Mouse (Mus musculus): ENCODE data around the gene Slc38a7. TPM values are rescaled to one million over a fixed set of nuclear protein-coding genes. Genes with fewer than 3 reads are reported as not detected.
"Not testable (repeated sequence)": the region's sequence is repeated elsewhere in the genome, so short reads cannot be mapped to it uniquely, and the experiment has no call there.

Gene Slc38a7
- polyA plus RNA-seq, 1 experiment from 2014 or later: 28.5 TPM

DNA sequence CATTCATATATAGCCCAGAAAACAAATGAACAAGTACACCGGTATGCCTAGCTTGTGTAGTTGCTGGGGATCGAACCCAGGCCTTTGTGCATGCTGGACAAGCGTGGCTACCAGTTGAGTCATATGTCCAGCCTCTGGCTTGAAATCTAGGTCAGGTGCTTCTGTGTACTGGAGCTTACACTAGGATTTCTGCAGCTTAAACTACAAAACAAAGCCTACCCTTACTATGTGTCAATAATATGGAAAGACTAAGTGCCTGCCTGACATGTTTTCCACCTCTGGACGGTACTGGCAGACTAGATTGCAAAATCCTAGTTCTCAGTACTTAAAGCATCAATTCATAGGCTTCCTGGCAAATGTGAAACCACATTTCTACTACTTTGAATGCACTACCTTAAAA lies 26.5 kb upstream of the Slc38a7 start:
- H3K4me2 ChIP-seq (replicated peaks): no peak overlapping the region
- WGBS: 84% methylated on average over 4 of the region's 4 CpGs

DNA sequence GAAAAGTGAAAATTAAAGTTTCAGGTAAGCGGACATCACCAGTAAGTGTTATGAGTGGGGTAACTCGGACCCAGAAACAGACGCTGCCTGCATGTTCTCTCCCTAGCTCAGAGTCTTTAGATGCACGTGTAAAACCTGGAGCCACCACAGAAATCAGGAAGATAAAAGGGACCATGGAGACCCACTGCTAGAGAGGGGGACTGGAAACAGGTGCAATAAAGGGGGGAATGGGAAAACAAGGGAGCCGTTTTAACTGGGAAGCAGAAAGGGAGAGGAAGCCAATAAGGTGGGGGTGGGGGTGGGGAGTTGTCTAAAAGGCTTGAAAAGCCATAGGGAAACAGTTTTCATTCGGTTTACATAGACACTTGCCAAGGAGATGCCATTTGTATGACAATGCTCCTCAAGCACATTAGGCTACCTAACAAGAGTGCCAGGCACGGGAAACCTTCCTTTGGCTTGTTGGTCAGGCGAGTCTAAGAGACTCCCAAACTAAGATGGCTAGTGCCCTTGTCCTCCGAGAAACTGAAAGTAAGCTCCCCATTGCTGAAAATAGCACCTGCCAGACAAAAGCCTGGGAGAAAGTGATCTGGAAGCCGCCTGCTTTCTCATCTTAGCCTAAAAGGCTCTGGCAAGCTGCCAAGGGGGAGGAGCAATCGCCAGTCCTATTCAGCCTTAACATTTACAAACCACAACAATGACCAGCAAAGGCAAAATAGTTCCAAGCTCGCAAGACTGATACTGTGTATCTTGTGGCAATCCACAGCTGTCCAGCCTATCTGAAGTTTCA lies 25.0 kb upstream of the Slc38a7 start:
- Histone ChIP-seq H3K4me2 (replicated peaks) (peak overlapping the region; percentile 44), H3K4me3 (peak overlapping the region; percentile 30), H3K36me3 (peaks cover 39% of the 10 kb centered on the region), H3K27ac (replicated peaks) (peak overlapping the region; percentile 71), H3K9me3 (no peaks in the 10 kb centered on the region), H3K4me1 (peaks cover 12% of the 10 kb centered on the region), H3K9ac (replicated peaks) (peak overlapping the region; percentile 43), H3K27me3 (no peaks in the 10 kb centered on the region)
- ATAC-seq (replicated peaks): peak; percentile 69
- WGBS: 15% methylated on average over 12 of the region's 12 CpGs

More for the DNA sequence above, 26.5 kb upstream of the Slc38a7 start:
- Histone ChIP-seq H3K9me3 (no peaks in the 10 kb centered on the region), H3K4me3 (no peak overlapping the region), H3K4me1 (peaks cover 12% of the 10 kb centered on the region), H3K9ac (replicated peaks) (no peak overlapping the region), H3K27me3 (no peaks in the 10 kb centered on the region), H3K36me3 (peaks cover 25% of the 10 kb centered on the region), H3K27ac (replicated peaks) (no peak overlapping the region)
- ATAC-seq (replicated peaks): no peak

DNA sequence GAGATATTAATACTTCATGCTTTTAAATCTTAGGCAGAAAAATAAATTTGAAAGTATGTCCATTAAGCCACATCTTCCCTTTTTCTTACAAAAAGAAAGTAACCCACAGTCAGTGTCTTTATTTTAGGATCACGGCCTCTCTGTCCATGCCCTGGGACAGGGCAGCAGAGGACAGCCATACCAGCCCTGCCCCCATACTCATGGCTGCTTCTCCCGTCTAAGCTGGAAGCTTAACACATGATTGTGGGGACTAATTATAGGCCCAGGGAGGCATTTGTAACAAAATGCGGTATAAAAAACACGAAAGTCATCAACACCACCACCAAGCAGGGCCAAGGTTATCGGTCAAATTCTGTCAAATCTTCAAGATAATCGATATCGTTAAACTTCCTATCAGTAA lies 21.9 kb upstream of the Slc38a7 start:
- H3K36me3 ChIP-seq: peaks cover 63% of the 10 kb centered on the region
- WGBS: 94% methylated on average over 7 of the region's 7 CpGs
- no peak overlapping the region for H3K4me3 ChIP-seq

DNA sequence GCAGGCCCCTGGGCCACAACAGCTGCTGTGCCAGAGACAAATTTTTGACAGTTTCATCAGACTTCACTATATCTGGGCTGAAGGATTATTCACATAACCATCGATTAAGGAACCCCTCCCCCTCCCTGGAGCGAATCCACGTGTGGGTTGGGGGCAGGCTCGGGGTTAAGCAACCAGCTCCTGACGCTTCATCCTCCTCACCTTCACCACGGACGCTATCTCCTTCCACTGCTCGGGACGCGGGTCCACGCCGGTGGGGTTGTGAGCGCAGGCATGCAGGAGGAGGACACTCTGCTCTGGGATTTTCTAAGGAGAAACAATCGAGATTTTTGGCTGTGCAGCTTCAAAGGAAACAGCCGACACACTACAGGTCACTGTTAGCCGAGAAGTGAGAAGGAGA lies 18.4 kb upstream of the Slc38a7 start:
- Histone ChIP-seq H3K4me3 (no peak overlapping the region), H3K36me3 (peaks cover 88% of the 10 kb centered on the region), H3K4me1 (no peaks in the 10 kb centered on the region), H3K9me3 (no peaks in the 10 kb centered on the region), H3K27me3 (no peaks in the 10 kb centered on the region), H3K27ac (replicated peaks) (no peak overlapping the region), H3K4me2 (replicated peaks) (no peak overlapping the region), H3K9ac (replicated peaks) (no peak overlapping the region)
- no peak for ATAC-seq (replicated peaks)
- WGBS: 93% methylated on average over 16 of the region's 16 CpGs

More for the DNA sequence above, 21.9 kb upstream of the Slc38a7 start:
- Histone ChIP-seq H3K9me3 (no peaks in the 10 kb centered on the region), H3K4me2 (replicated peaks) (no peak overlapping the region), H3K27me3 (no peaks in the 10 kb centered on the region), H3K4me1 (peaks cover 12% of the 10 kb centered on the region), H3K9ac (replicated peaks) (no peak overlapping the region), H3K27ac (replicated peaks) (no peak overlapping the region)
- no peak for ATAC-seq (replicated peaks)

DNA sequence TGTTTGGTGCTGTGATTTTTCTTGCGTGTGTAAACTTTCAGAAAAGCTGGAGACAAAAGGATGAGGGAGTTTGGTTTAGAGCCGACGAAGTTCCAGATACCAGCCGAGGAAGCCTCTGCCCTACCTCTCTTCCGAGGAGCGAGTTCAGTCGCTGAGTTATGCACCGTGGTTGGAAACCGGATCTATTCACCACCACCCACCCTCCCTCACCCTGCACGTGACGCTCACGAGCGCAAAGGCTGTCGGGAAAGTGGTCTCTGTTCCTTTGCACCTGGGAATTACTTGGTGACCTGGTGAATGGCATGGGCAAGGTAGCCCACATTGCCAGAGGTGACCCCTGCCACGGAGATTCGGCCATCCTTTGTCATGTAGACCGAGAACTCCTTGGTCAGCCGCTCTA lies 11.5 kb upstream of the Slc38a7 start:
- H3K4me3 ChIP-seq; H3K9me3 ChIP-seq; H3K27me3 ChIP-seq; H3K4me1 ChIP-seq; H3K27ac ChIP-seq (replicated peaks); H3K9ac ChIP-seq (replicated peaks); ATAC-seq (replicated peaks); H3K4me2 ChIP-seq (replicated peaks): not testable (repeated sequence)
- WGBS: 97% methylated on average over 18 of the region's 18 CpGs
- H3K36me3 ChIP-seq: peaks cover 47% of the 10 kb centered on the region

DNA sequence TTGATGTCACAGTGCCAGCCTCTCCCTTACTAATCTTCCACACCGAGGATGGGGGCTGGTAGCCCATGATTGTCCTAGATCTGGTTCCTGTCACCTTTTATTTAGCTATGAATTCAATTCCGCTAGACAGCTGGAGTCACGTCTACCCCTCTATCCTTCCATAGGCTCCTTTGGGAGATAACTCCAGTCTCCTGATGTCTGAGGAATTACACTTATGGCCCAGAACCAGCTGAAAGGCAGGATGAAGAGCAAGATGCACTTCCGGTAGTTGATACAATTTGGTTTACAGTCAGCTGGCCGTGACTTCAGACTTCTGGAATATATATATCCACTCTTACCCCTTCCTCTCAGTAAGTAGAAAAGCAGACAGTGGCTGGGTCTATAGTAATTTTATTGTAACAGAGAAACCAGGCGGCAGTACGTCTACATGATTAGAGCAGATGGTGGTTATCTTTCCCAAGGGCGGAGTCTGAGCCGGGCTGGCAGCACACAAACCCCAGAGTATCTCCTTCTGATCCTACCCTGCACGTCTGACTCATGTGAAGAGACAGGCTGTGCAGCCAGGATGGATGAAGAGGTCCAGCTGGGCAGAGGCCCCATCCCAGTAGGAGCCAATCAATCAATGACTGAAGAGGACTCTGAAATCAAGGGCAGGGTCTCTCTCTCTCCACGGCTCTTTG lies 10.6 kb upstream of the Slc38a7 start:
- ATAC-seq (replicated peaks); H3K4me2 ChIP-seq (replicated peaks); H3K9me3 ChIP-seq; H3K27ac ChIP-seq (replicated peaks); H3K27me3 ChIP-seq; H3K9ac ChIP-seq (replicated peaks); H3K4me1 ChIP-seq; H3K4me3 ChIP-seq: not testable (repeated sequence)
- WGBS: 88% methylated on average over 11 of the region's 11 CpGs
- peaks cover 40% of the 10 kb centered on the region for H3K36me3 ChIP-seq

DNA sequence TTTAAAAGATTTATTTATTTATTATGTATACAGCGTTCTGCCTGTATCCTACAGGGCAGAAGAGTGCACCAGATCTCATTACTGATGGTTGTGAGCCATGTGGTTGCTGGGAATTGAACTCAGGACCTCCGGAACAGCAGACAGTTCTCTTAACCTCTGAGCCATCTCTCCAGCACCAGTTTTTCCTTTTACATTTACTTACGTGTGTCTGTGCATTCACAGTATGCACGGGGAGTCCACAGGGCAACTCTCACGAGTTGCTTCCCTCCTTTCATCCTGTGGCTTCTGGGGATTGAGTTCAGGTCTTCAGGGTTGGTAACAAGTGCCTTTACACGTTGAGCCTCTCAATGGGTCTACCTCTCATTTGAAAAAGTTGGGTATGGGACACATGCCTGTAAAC lies 835 bp upstream of the Slc38a7 start:
- Histone ChIP-seq H3K4me3 (no peak overlapping the region), H3K27ac (replicated peaks) (no peak overlapping the region), H3K4me2 (replicated peaks) (no peak overlapping the region), H3K36me3 (no peaks in the 10 kb centered on the region), H3K9me3 (no peaks in the 10 kb centered on the region), H3K9ac (replicated peaks) (no peak overlapping the region), H3K4me1 (peaks cover 9% of the 10 kb centered on the region), H3K27me3 (no peaks in the 10 kb centered on the region)
- ATAC-seq (replicated peaks): no peak
- WGBS: 89% methylated on average over 6 of the region's 6 CpGs

DNA sequence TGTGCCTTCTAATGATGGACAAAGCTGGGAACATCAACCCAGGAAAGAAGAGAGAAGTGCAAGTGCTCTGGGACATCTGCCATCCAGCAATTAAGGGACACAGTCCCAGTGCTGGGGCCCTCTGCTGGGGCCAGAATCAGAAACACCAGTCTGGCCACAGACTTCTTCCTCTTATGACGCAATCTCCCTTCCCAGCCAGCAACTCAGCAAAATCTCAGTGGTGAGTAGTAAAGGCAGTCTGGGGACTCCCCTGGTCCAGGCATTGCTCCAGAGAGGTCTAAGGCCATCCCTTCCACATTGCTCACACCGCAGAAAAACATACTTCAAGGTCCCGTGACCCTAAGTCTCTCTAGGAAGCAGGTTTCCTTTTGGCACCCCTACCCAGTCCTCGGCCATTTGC lies 1.0 kb downstream of the Slc38a7 start:
- Histone ChIP-seq H3K27me3 (no peaks in the 10 kb centered on the region), H3K4me2 (replicated peaks) (peak overlapping the region; percentile 84), H3K36me3 (0 out of 2 replicates have a peak, but pooled peaks cover 2% of the 10 kb centered on the region), H3K9ac (replicated peaks) (0 out of 2 replicates have a peak overlapping the region, but pooled peaks have one; percentile 75), H3K9me3 (no peaks in the 10 kb centered on the region), H3K4me3 (peak overlapping the region; percentile 80), H3K27ac (replicated peaks) (no peak overlapping the region), H3K4me1 (peaks cover 9% of the 10 kb centered on the region)
- 80% methylated on average over 4 of the region's 4 CpGs for WGBS
- no peak for ATAC-seq (replicated peaks)

DNA sequence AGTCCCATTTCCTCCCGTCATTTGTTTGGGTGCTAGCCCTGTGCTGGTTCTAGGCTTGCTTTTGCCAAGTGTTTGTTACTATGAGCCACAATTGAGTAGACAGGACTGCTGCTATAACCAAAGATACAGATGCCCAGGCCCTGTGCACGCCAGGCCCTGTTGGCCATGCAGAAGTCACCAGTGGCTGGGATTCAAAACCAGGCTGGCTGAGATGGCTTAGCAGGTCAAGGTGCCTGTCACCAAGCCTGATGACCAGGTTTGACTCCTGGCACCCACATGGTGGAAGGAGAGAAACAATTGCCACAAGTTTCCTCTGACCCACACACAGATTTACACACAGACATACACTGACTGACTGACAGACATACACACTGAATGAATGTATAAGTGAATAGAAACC lies 3.0 kb downstream of the Slc38a7 start:
- 87% methylated on average over 2 of the region's 2 CpGs for WGBS
- H3K9me3 ChIP-seq: no peaks in the 10 kb centered on the region
- peaks cover 9% of the 10 kb centered on the region for H3K4me1 ChIP-seq
- H3K4me2 ChIP-seq (replicated peaks): no peak overlapping the region
- no peak for ATAC-seq (replicated peaks)
- peaks cover 10% of the 10 kb centered on the region for H3K36me3 ChIP-seq
- no peak overlapping the region for H3K4me3 ChIP-seq
- H3K9ac ChIP-seq (replicated peaks): no peak overlapping the region
- H3K27me3 ChIP-seq: no peaks in the 10 kb centered on the region
- H3K27ac ChIP-seq (replicated peaks): no peak overlapping the region

DNA sequence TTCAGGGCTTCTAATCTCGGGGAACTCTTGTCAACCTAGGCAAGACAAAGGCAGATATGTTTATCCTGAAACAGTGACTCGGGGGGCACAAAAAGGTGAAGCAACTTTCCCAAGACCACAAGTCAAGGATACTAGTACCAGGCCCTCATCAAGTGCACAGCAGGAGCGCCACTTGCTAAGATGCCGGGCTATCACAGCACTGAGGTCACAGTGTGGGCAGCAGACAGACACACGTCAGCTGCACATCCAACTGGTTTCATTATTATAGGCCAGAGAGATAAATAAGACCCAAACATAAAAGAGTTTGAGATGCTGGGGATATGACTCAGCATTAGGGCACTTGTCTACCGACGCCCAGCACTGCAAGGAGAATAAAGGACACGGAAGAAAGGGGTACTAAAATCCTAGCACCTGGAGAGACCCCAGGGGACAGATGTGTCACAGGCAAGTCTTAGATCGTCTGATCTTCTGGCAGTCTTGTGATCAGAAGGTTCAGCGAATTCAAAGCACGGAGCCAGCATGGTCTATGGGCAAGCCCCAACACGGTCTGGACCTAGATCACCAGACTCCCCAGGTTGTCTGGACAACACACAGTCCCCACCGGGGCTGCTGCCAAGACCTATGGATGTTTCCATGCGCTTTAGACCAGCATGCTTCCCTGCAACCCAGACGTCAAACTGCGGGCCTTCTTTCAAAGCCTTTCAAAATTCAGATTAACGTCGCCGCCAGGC lies 4.4 kb downstream of the Slc38a7 start:
- peaks cover 9% of the 10 kb centered on the region for H3K4me1 ChIP-seq
- H3K4me3 ChIP-seq: no peak overlapping the region
- H3K27ac ChIP-seq (replicated peaks): no peak overlapping the region
- H3K9ac ChIP-seq (replicated peaks): no peak overlapping the region
- H3K36me3 ChIP-seq: peaks cover 21% of the 10 kb centered on the region
- WGBS: 92% methylated on average over 19 of the region's 19 CpGs
- H3K4me2 ChIP-seq (replicated peaks): no peak overlapping the region
- no peak for ATAC-seq (replicated peaks)
- H3K9me3 ChIP-seq: no peaks in the 10 kb centered on the region
- H3K27me3 ChIP-seq: no peaks in the 10 kb centered on the region

DNA sequence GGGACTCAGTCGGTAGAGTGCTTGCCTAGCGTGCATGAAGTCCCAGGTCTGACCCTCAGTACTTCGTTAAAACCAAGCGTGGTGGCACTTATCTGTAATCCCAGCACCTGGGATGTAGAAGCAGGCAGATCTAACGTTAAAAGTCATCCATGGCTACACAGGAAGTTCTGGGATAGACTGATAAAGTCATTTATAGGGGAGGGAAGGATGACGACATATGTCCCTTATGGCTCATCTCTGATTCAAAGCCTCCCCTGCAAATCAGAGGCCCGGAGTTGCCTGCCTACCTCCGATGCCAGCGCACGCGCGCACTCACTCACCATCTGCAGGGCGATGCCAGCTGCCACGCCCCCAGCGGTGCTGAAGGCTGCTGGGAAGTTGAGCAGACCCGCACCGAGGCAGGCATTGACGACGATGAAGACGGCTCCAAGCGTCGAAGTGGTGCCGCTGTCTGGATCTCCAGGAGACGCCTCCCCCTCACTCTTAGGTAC lies 5.2 kb downstream of the Slc38a7 start:
- ATAC-seq (replicated peaks): no peak
- no peaks in the 10 kb centered on the region for H3K27me3 ChIP-seq

DNA sequence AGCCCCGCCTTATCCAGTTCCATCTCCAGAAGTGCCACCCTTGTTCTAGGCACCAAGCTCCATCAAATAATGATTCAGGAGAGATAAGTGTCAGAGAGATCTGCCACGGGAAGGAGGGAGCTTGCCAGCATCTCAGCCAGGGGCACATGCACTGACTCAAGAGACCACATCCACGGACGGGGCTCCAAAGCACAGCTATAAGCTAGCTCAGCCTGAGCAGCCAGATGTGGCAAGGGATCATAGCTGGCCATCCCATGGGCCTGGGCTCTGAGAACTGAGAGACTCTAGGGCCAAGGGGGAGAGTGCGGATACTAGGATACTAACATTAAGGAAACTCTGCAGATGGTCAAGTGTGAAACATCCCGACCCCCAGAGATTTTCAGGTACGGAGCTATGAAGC lies 8.3 kb downstream of the Slc38a7 start:
- peaks cover 41% of the 10 kb centered on the region for H3K36me3 ChIP-seq
- no peak overlapping the region for H3K4me3 ChIP-seq
- ATAC-seq (replicated peaks): no peak
- WGBS: 92% methylated on average over 7 of the region's 7 CpGs
- H3K4me2 ChIP-seq (replicated peaks): no peak overlapping the region
- H3K4me1 ChIP-seq: no peaks in the 10 kb centered on the region
- H3K9me3 ChIP-seq: no peaks in the 10 kb centered on the region
- H3K27me3 ChIP-seq: no peaks in the 10 kb centered on the region
- no peak overlapping the region for H3K9ac ChIP-seq (replicated peaks)
- H3K27ac ChIP-seq (replicated peaks): no peak overlapping the region

More for the DNA sequence above, 5.2 kb downstream of the Slc38a7 start:
- no peak overlapping the region for H3K4me3 ChIP-seq
- 83% methylated on average over 24 of the region's 24 CpGs for WGBS
- H3K4me2 ChIP-seq (replicated peaks): no peak overlapping the region
- peaks cover 9% of the 10 kb centered on the region for H3K4me1 ChIP-seq
- H3K27ac ChIP-seq (replicated peaks): no peak overlapping the region
- H3K36me3 ChIP-seq: peaks cover 27% of the 10 kb centered on the region
- no peak overlapping the region for H3K9ac ChIP-seq (replicated peaks)
- no peaks in the 10 kb centered on the region for H3K9me3 ChIP-seq

Measured in forebrain, embryonic 15.5 days (tissue).